Comparison of ENCODE assay signal across 17 mouse cellular contexts in genomic region chr6:58648100-58648749, GRCm38 (mm10).
DNase-seq lines count a peak whose midpoint lies in the region; ATAC-seq and TF ChIP-seq lines count a peak whose summit lies in the region.
"Had no signal": no experiment of that assay in that cellular context is flagged by ENCODE, and none has a peak within 500 bp of the region (broad histone marks: within the 10 kb centered on the region; RNA-seq: fewer than 3 reads in every experiment).

No protein-coding gene starts in this region.

- ATAC-seq in heart, embryonic 11.5 days (replicated peaks; ENCODE audit: insufficient number of reproducible peaks, low FRiP score, low TSS enrichment): no peak
- ATAC-seq in erythroblast, adult 5-6 weeks (replicated peaks; ENCODE audit: low FRiP score, poor library complexity, severe bottlenecking): peak; percentile 70
- peak; percentile 25; the same call in 1 of the 2 replicates for ATAC-seq in intestine, postnatal 0 days
- peak; percentile 59 for ATAC-seq in megakaryocyte progenitor cell, adult 5-6 weeks (replicated peaks; ENCODE audit: poor library complexity)
- ATAC-seq: forebrain, postnatal 0 days; midbrain, embryonic 16.5 days had no signal

- H3K9ac ChIP-seq in heart, embryonic 11.5 days (ENCODE audit: low read depth, low read length): no peak overlapping the region
- no peak overlapping the region for H3K9ac ChIP-seq in intestine, postnatal 0 days (ENCODE audit: low read depth, low read length)
- H3K9ac ChIP-seq: forebrain, postnatal 0 days; hindbrain, embryonic 12.5 days had no signal

- intact Hi-C loops in heart, postnatal 14 days (cut with DNase I): no loop called here

- H3K27ac ChIP-seq in heart, embryonic 11.5 days (ENCODE audit: low read depth, low read length): no peak overlapping the region
- H3K27ac ChIP-seq in intestine, postnatal 0 days (ENCODE audit: low read depth, low read length): no peak overlapping the region
- H3K27ac ChIP-seq: hindbrain, embryonic 12.5 days had no signal

- TF ChIP-seq CTCF in intestine, postnatal 0 days (IDR thresholded peaks at IDR 0.05; ENCODE audit: low read depth): no peak

- H3K9me3 ChIP-seq in heart, embryonic 11.5 days (replicated peaks; ENCODE audit: control insufficient read depth, low read length): no peaks in the 10 kb centered on the region
- H3K9me3 ChIP-seq in intestine, postnatal 0 days (ENCODE audit: control insufficient read depth): no peaks in the 10 kb centered on the region
- H3K9me3 ChIP-seq: hindbrain, embryonic 12.5 days had no signal

- peak overlapping the region; percentile 9; the same call in 1 of the 2 replicates for H3K4me2 ChIP-seq in heart, embryonic 11.5 days
- no peak overlapping the region for H3K4me2 ChIP-seq in intestine, postnatal 0 days (replicated peaks; ENCODE audit: low read depth)
- H3K4me2 ChIP-seq: hindbrain, embryonic 12.5 days had no signal

- no peaks in the 10 kb centered on the region for H3K36me3 ChIP-seq in heart, embryonic 11.5 days (ENCODE audit: control insufficient read depth, insufficient read depth, low read length)
- H3K36me3 ChIP-seq in intestine, postnatal 0 days (ENCODE audit: control insufficient read depth, insufficient read depth): no peaks in the 10 kb centered on the region
- H3K36me3 ChIP-seq: hindbrain, embryonic 12.5 days had no signal

- DNase-seq in heart, postnatal 14 days: no peak
- DNase-seq in gastrocnemius, adult 18-20 months (ENCODE audit: low spot score): no peak
- no peak for DNase-seq in adrenal gland, adult 8-10 months
- no peak for DNase-seq in testis, postnatal 14 days (ENCODE audit: low spot score)
- DNase-seq: cerebellum, postnatal 14 days; forebrain, postnatal 0 days; gastrocnemius, postnatal 14 days; kidney, adult 18-20 months; kidney, postnatal 4 days; lung, adult 18-20 months; thymus, adult 2 months had no signal

- no peak overlapping the region for H3K4me3 ChIP-seq in heart, embryonic 11.5 days (ENCODE audit: low read depth, low read length)
- no peak overlapping the region for H3K4me3 ChIP-seq in intestine, postnatal 0 days (ENCODE audit: low read depth, low read length)
- H3K4me3 ChIP-seq: hindbrain, embryonic 12.5 days had no signal

- peaks cover 10% of the 10 kb centered on the region; the same call in 1 of the 2 replicates for H3K4me1 ChIP-seq in heart, embryonic 11.5 days (ENCODE audit: control insufficient read depth, insufficient read depth, low read length)
- H3K4me1 ChIP-seq in intestine, postnatal 0 days (replicated peaks; ENCODE audit: control insufficient read depth, insufficient read depth, low read length): no peaks in the 10 kb centered on the region
- H3K4me1 ChIP-seq: hindbrain, embryonic 12.5 days had no signal

- 33% methylated on average over 3 of the region's 3 CpGs for WGBS in heart, embryonic 11.5 days (ENCODE audit: insufficient replicate concordance)
- WGBS in intestine, postnatal 0 days: 29% methylated on average over 3 of the region's 3 CpGs

- H3K27me3 ChIP-seq in heart, embryonic 11.5 days (ENCODE audit: control insufficient read depth, insufficient read depth, low read length): no peaks in the 10 kb centered on the region
- H3K27me3 ChIP-seq in intestine, postnatal 0 days (replicated peaks; ENCODE audit: control insufficient read depth, insufficient read depth, low read length): no peaks in the 10 kb centered on the region
- H3K27me3 ChIP-seq: hindbrain, embryonic 12.5 days had no signal
